In the genomic region with DNA sequence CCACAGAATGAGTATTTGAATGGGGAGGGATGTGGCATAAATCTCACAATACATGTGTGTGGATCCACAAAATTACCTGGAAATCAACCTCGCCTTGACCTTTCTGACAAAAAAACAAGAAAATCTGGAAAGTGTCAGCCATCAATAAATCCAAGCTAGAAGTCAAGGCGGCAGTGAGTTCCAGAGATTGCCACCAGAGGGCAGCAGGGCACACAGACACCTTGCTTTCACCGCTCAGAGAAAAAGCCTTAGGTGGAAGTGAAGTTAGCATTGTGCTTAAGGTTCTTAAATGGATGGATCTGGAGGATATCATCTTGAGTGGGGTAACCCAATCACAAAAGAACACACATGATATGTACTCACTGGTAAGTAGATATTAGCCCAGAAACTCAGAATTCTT, we compare ENCODE assay signal across 8 mouse cellular contexts.
DNase-seq lines count a peak whose midpoint lies in the region.

No protein-coding gene starts in this region.

- peak; percentile 42 for DNase-seq in heart, adult 8-10 months (ENCODE audit: low spot score)
- no peak for DNase-seq in heart, postnatal 25 days (ENCODE audit: low spot score)
- DNase-seq in R1 (ENCODE audit: low read depth, low spot score), result peak; percentile 69
- peak; percentile 25 for DNase-seq in cerebellum, adult 9-11 months
- DNase-seq in gastrocnemius, postnatal 14 days, result peak; percentile 40
- peak; percentile 52 to 59 for DNase-seq in layer of hippocampus, postnatal 36 days
- DNase-seq in mesoderm, embryonic 11.5 days (ENCODE audit: low read depth, low spot score), result peak; percentile 69
- peak; percentile 29 for DNase-seq in telencephalon, adult 2 months (ENCODE audit: low read depth, low spot score)

- intact Hi-C loops in heart, postnatal 25 days (cut with DNase I), result loop anchor here (1.0 to 2.0 kb wide), 2 partner anchors 173 to 247 kb away; no protein-coding TSS in a partner anchor
- intact Hi-C loops in gastrocnemius, postnatal 14 days (cut with DNase I; ENCODE audit: low total_unique reads), result loop anchor here (2.0 kb wide), 1 partner anchor 251 kb away; no protein-coding TSS in a partner anchor
